Mouse (Mus musculus) intestine, embryonic 14.5 days (tissue): ENCODE measurements around the gene Cutal. TPM values are rescaled to one million over a fixed set of nuclear protein-coding genes. Genes with fewer than 3 reads are reported as not detected.
A peak's percentile ranks its signal among the peaks of the same experiment; 100 is the strongest.
"Not testable (repeated sequence)": the region's sequence is repeated elsewhere in the genome, so short reads cannot be mapped to it uniquely, and the experiment has no call there.

ENCODE experiments used
- ATAC-seq: fragments of 200-750 bp; cut with Nextera tagmentation; replicated peaks from 2 replicates; pipeline ENCODE4 v1.8.0; 2017; ENCODE audit warnings: low read depth, moderate number of reproducible peaks, moderate TSS enrichment, moderate library complexity; ENCODE audit not compliant: low FRiP score, low TSS enrichment
- DNase-seq: peaks from one replicate; pipeline ENCODE4 v3.0.0-alpha.2; 2018; ENCODE audit warnings: low spot score
- H3K27ac ChIP-seq: fragments of 300-500 bp; sonication (generic); 2 replicates; pipeline ENCODE4 v1.5.1; 2014; ENCODE audit warnings: low read depth, mild to moderate bottlenecking, control low read depth
- H3K27me3 ChIP-seq: fragments of 300-500 bp; sonication (generic); replicated peaks from 2 replicates; pipeline ENCODE4 v1.6.1; 2014; ENCODE audit warnings: low read length, control low read depth; ENCODE audit not compliant: control insufficient read depth, insufficient read depth
- H3K36me3 ChIP-seq: fragments of 300-500 bp; sonication (generic); 2 replicates; pipeline ENCODE4 v1.6.1; 2014; ENCODE audit warnings: low read length, control low read depth; ENCODE audit not compliant: control insufficient read depth, insufficient read depth
- H3K4me1 ChIP-seq: fragments of 300-500 bp; sonication (generic); replicated peaks from 2 replicates; pipeline ENCODE4 v1.6.1; 2014; ENCODE audit warnings: low read length, control low read depth, mixed read lengths; ENCODE audit not compliant: control insufficient read depth, insufficient read depth
- H3K4me2 ChIP-seq: fragments of 300-500 bp; sonication (generic); 2 replicates; pipeline ENCODE4 v1.6.1; 2014; ENCODE audit warnings: low read length
- H3K4me3 ChIP-seq: fragments of 300-500 bp; sonication (generic); 2 replicates; pipeline ENCODE4 v1.5.1; 2014; ENCODE audit warnings: low read depth, low read length, control low read depth, mixed read lengths
- H3K9ac ChIP-seq: fragments of 300-500 bp; sonication (generic); 2 replicates; pipeline ENCODE4 v1.6.1; 2014; ENCODE audit warnings: mild to moderate bottlenecking, low read length
- H3K9me3 ChIP-seq: fragments of 300-500 bp; sonication (generic); 2 replicates; pipeline ENCODE4 v1.6.1; 2016; ENCODE audit warnings: low read length, control low read depth; ENCODE audit not compliant: control insufficient read depth
- WGBS: fragments of 180-500 bp; shearing (Covaris S2); extraction: QIAGEN DNeasy Blood & Tissue Kit; methylation state at CpG from one replicate; pipeline ENCODE4 v1.1.7; 2014; 5-methylcytosine and 5-hydroxymethylcytosine counted together
- polyA plus RNA-seq: library from polyadenylated mRNA; unstranded; fragments of >200 nt; fragmentation: Nextera tagmentation; extraction: Ambion mirVana; gene quantifications from 2 replicates; pipeline ENCODE4 v1.2.1, GENCODE M21; 2014

Cutal gene
- 2.2 and 2.8 TPM in 2 replicates for polyA plus RNA-seq

GRCm38 (mm10) chr2:34874271-34874670, at the start of gene Cutal:
Gene Cutal (plus strand): TSS chr2:34874396.
- DNase-seq: peak; percentile 59
- H3K4me3 ChIP-seq: peak within 1 kb of the TSS; percentile 6; the same call in 1 of the 2 replicates
- H3K9ac ChIP-seq: no peak within 1 kb of the TSS
- H3K9me3 ChIP-seq: no peaks in the 10 kb centered on the region
- H3K4me1 ChIP-seq: peaks cover 14% of the 10 kb centered on the region
- ATAC-seq: no peak
- H3K4me2 ChIP-seq: peak within 1 kb of the TSS; percentile 40
- 3% methylated on average over 13 of the region's 14 CpGs for WGBS
- peaks cover 16% of the 10 kb centered on the region for H3K27me3 ChIP-seq
- no peaks in the 10 kb centered on the region for H3K36me3 ChIP-seq
- H3K27ac ChIP-seq: no peak within 1 kb of the TSS

DNA sequence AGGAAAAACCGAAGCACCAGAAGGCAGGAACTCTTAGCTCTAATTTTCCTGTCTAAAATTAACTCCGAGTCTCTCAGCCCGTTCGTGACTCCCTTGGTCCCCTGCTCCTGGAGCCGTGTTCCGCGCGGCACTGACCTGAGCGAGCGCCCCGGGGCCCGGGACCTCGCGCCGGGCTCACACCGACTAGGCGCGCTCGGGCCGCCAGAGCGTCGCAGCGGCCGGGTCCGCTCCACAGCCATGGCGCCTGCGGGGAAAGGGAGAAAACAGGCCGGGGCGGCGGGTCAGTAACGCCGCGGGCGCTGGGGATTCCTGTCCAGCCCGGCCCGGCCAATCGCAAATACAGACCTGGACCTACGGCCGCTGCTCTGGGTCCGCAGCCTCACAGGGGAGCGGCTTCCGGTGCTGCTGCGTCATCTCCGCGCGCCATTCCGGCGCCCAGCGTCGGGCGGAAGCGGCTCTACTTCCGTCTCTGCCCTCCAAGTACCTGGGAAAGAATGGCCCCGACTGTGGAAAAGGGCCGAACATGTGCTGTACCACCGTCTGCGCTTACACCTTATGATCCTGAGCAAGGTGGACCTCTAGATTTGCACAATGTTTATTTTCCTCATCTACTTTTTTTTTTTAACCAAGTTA, 48.3 kb upstream of the Cutal start, which contains the start of gene Fbxw2:
Fbxw2 (minus strand) TSS at position 485 of the 633 bp plus-strand sequence.
- WGBS: under 1% methylated on average over 56 of the region's 57 CpGs
- H3K36me3 ChIP-seq: peaks cover 13% of the 10 kb centered on the region
- H3K27ac ChIP-seq: peak within 1 kb of the TSS; percentile 69
- H3K4me3 ChIP-seq: peak within 1 kb of the TSS; percentile 81
- H3K27me3 ChIP-seq: no peaks in the 10 kb centered on the region
- ATAC-seq (peak; percentile 99), DNase-seq (peak; percentile 96)
- no peaks in the 10 kb centered on the region for H3K9me3 ChIP-seq
- peaks cover 13% of the 10 kb centered on the region; the same call in 1 of the 2 replicates for H3K4me1 ChIP-seq
- H3K4me2 ChIP-seq: peak within 1 kb of the TSS; percentile 74
- peak within 1 kb of the TSS; percentile 82 for H3K9ac ChIP-seq

GRCm38 (mm10) chr2:34826460-34827231, 47.5 kb upstream of the Cutal start:
- peak overlapping the region; percentile 82 for H3K9ac ChIP-seq
- H3K4me2 ChIP-seq: peak overlapping the region; percentile 74
- H3K4me3 ChIP-seq: peak overlapping the region; percentile 81
- WGBS: 38% methylated on average over 20 of the region's 21 CpGs
- H3K36me3 ChIP-seq: peaks cover 9% of the 10 kb centered on the region
- no peaks in the 10 kb centered on the region for H3K27me3 ChIP-seq
- peak overlapping the region; percentile 24 for H3K27ac ChIP-seq
- 0 out of 2 replicates have a peak, but pooled peaks have one; percentile 16 for ATAC-seq
- no peak for DNase-seq
- H3K4me1 ChIP-seq: peaks cover 13% of the 10 kb centered on the region; the same call in 1 of the 2 replicates
- H3K9me3 ChIP-seq: no peaks in the 10 kb centered on the region

DNA sequence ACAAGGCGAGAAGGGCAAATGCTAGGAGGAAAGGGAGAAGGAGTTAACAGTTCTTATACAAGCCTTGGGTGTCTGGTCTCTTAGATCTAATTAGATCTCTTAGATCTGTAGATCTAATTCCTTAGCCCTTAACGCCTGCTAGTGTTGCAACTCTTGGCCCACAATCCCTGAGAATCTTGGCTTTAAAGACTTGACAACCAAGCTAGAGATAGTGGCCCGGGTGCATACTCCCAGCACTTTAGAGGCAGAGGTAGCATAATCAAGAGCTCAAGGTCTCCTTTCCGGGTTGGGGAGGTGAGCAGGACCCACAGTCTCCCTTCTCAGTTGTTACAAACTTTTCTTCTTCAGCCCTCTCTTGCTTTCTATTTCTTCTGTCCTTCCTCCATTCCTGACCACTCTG, 46.6 kb upstream of the Cutal start:
- DNase-seq (no peak), ATAC-seq (no peak)
- no peaks in the 10 kb centered on the region for H3K9me3 ChIP-seq
- peaks cover 2% of the 10 kb centered on the region for H3K36me3 ChIP-seq
- H3K4me3 ChIP-seq: no peak overlapping the region
- H3K4me1 ChIP-seq: peaks cover 13% of the 10 kb centered on the region; the same call in 1 of the 2 replicates
- no peak overlapping the region for H3K4me2 ChIP-seq
- no peaks in the 10 kb centered on the region for H3K27me3 ChIP-seq
- 85% methylated on average over 4 of the region's 4 CpGs for WGBS
- no peak overlapping the region for H3K9ac ChIP-seq
- no peak overlapping the region for H3K27ac ChIP-seq

DNA sequence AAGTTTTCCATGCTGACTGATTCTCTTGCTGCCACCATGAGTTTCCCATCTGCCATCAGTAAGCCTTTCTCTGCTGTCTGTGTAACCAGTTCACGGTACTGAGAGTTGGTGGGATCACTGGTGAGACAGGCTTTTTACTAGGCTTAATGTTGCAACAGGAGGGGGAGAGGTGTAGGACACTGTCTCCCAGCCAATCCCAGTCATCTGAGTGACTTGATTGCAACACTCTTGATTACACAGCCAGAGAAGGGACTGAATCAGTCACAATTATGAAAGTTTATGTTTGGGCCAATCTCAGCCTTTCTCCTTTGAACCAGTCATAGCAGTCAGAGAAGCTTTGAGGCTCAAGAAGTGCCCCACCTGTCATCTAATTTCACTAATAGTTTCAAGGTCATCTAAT, 46.2 kb upstream of the Cutal start:
- H3K27ac ChIP-seq: no peak overlapping the region
- H3K9me3 ChIP-seq: no peaks in the 10 kb centered on the region
- no peak overlapping the region for H3K4me2 ChIP-seq
- DNase-seq (no peak), ATAC-seq (no peak)
- H3K4me3 ChIP-seq: no peak overlapping the region
- WGBS: 92% methylated on average over 1 of the region's 1 CpGs
- H3K9ac ChIP-seq: no peak overlapping the region
- H3K4me1 ChIP-seq: peaks cover 13% of the 10 kb centered on the region; the same call in 1 of the 2 replicates
- no peaks in the 10 kb centered on the region for H3K27me3 ChIP-seq
- no peaks in the 10 kb centered on the region; the same call in 1 of the 2 replicates for H3K36me3 ChIP-seq

DNA sequence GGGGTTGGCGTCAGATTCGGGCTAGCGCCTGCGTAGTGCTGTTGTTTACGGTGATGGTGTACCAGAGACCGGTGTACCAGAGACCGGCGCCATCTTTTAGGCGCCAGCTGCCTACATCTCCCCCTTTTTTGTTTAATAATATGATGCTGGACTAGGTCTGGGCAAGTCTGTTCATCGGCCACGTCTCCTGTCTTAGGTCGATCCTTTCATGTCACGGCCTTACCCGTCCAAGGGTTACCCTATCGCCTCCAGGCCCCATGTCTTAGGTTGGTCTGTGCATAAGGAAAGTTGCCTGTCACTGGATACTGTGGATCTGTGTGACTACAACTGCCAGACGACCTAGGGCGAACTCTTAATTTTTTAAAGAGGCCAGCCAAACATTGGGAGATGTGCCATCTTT, 44.1 kb upstream of the Cutal start:
- H3K4me2 ChIP-seq, H3K27me3 ChIP-seq, H3K4me1 ChIP-seq, H3K4me3 ChIP-seq, H3K27ac ChIP-seq, H3K9ac ChIP-seq, H3K9me3 ChIP-seq, H3K36me3 ChIP-seq, ATAC-seq, DNase-seq: not testable (repeated sequence)
- 95% methylated on average over 17 of the region's 17 CpGs for WGBS

DNA sequence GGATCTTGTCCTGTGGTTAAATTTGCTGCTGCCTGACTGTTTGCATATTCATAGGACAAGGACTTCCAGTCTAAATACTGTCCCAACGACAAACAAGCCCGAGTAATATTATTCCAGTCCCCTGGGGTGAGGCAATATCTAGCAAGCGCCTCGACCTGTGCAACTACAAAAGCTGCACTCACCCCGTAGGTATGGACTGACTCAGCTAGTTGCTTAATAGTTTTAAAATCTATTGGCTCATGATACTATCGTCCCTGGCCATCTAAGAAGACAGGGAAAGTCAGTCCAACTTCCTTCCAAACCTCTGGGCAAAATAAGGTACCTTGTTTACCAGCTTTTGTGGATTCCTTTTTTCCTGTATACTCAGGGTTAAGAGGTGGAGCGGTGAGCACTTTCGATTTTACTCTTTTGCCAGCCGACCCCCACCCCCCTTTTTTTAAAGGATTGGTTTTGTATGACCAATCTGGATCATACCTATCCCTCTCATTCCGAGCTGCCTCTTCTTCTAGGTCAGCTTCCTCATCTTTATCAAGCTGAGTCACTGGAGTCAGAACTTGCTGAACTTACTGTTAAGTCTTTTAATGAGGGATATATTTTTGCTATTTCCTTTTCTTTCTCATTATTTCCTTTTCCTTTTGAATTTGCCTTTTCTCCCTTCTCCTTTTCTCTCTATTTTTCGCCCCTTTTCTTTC, 41.3 kb upstream of the Cutal start, which contains the start of gene Gm34653:
Gm34653 (plus strand) TSS at position 242 of the 692 bp plus-strand sequence.
- H3K27ac ChIP-seq, H3K27me3 ChIP-seq, DNase-seq, ATAC-seq, H3K9me3 ChIP-seq, H3K4me2 ChIP-seq, H3K4me1 ChIP-seq, H3K36me3 ChIP-seq, H3K4me3 ChIP-seq, H3K9ac ChIP-seq: not testable (repeated sequence)
- 68% methylated on average over 11 of the region's 11 CpGs for WGBS

- Histone ChIP-seq H3K4me3 (no peak overlapping the region), H3K27me3 (no peaks in the 10 kb centered on the region), H3K36me3 (no peaks in the 10 kb centered on the region), H3K4me1 (no peaks in the 10 kb centered on the region), H3K9ac (no peak overlapping the region), H3K4me2 (no peak overlapping the region), H3K9me3 (no peaks in the 10 kb centered on the region), H3K27ac (no peak overlapping the region)
- 90% methylated on average over 17 of the region's 17 CpGs for WGBS
- no peak for DNase-seq
- no peak for ATAC-seq
Measured at GRCm38 (mm10) chr2:34833624-34834023, 40.6 kb upstream of the Cutal start.
